Mouse (Mus musculus): ENCODE measurements at regions not wholly inside any gene's neighbourhood (a gene's known extent, or its start where the extent isn't known, plus 50 kb on each side); places are given as distances from the start of the nearest gene placed in this dataset.

DNA sequence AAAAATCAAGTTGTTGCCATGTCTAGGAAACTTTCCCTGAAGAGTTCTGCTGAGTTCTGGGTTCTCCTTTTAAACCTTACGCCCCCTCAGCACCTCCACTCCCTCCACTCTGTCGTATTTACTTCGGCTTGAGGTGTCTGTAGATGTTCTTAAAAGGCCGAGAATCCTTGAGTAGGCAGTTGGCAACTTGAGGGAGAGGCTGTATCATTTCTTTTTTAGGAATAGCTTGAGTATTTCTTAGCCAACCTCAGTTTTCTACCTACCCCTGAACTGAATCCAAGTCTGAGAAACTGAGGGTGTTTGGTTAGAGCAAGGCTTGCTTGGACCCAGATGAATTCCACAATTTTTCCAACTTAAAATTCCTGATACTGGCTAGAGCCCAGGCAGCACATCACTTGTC lies 136.8 kb upstream of the Max start:
- H3K9ac ChIP-seq (ENCODE audit: low read length): no peak overlapping the region
- ATAC-seq (no peak), DNase-seq (ENCODE audit: low spot score) (no peak)
- 92% methylated on average over 4 of the region's 4 CpGs for WGBS
- no peaks in the 10 kb centered on the region for H3K27me3 ChIP-seq (replicated peaks; ENCODE audit: control insufficient read depth, insufficient read depth, low read length)
- no peak overlapping the region for H3K27ac ChIP-seq (ENCODE audit: low read depth, low read length)
- no peaks in the 10 kb centered on the region for H3K36me3 ChIP-seq (ENCODE audit: control insufficient read depth, insufficient read depth, low read length)
- H3K4me1 ChIP-seq (ENCODE audit: control insufficient read depth, insufficient read depth, low read length): no peaks in the 10 kb centered on the region
- H3K4me3 ChIP-seq (ENCODE audit: low read depth, low read length): no peak overlapping the region
- H3K9me3 ChIP-seq (replicated peaks; ENCODE audit: control insufficient read depth, low read length): no peaks in the 10 kb centered on the region
- H3K4me2 ChIP-seq (ENCODE audit: low read length): no peak overlapping the region

DNA sequence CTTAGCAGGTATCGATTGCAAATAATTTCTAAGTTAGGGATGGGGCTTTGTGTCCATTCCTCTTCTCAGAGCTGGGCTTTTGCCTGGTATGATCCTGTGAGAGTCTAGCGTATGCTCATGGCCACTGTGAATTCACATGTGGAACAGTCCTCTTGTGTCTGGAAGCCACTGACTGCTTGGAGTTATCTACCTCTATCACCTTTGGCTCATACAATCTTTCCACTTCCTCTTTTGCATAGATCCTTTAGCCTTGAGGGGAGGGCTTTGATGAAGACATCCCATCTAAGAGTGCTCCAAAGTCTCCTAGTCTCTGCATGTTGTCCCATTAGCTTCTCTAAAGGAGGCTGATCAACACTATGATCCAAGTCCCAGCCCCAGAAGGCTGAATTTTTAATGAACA lies 135.8 kb upstream of the Max start:
- Histone ChIP-seq H3K4me1 (ENCODE audit: control insufficient read depth, insufficient read depth, low read length) (no peaks in the 10 kb centered on the region), H3K36me3 (ENCODE audit: control insufficient read depth, insufficient read depth, low read length) (no peaks in the 10 kb centered on the region), H3K4me2 (ENCODE audit: low read length) (no peak overlapping the region), H3K27ac (ENCODE audit: low read depth, low read length) (no peak overlapping the region), H3K9me3 (replicated peaks; ENCODE audit: control insufficient read depth, low read length) (no peaks in the 10 kb centered on the region), H3K4me3 (ENCODE audit: low read depth, low read length) (no peak overlapping the region), H3K9ac (ENCODE audit: low read length) (no peak overlapping the region), H3K27me3 (replicated peaks; ENCODE audit: control insufficient read depth, insufficient read depth, low read length) (no peaks in the 10 kb centered on the region)
- 96% methylated on average over 2 of the region's 2 CpGs for WGBS
- no peak for ATAC-seq
- no peak for DNase-seq (ENCODE audit: low spot score)

GRCm38 (mm10) chr12:77096461-77096860 lies 134.5 kb upstream of the Max start:
- no peak overlapping the region for H3K9ac ChIP-seq (ENCODE audit: low read length)
- H3K27ac ChIP-seq (ENCODE audit: low read depth, low read length): no peak overlapping the region
- no peaks in the 10 kb centered on the region for H3K9me3 ChIP-seq (replicated peaks; ENCODE audit: control insufficient read depth, low read length)
- no peaks in the 10 kb centered on the region for H3K4me1 ChIP-seq (ENCODE audit: control insufficient read depth, insufficient read depth, low read length)
- no peak for DNase-seq (ENCODE audit: low spot score)
- H3K36me3 ChIP-seq (ENCODE audit: control insufficient read depth, insufficient read depth, low read length): no peaks in the 10 kb centered on the region
- H3K4me2 ChIP-seq (ENCODE audit: low read length): no peak overlapping the region
- no peak overlapping the region for H3K4me3 ChIP-seq (ENCODE audit: low read depth, low read length)
- no peak for ATAC-seq
- no peaks in the 10 kb centered on the region for H3K27me3 ChIP-seq (replicated peaks; ENCODE audit: control insufficient read depth, insufficient read depth, low read length)
- WGBS: 93% methylated on average over 4 of the region's 4 CpGs

- no peak for ATAC-seq
- WGBS: 87% methylated on average over 3 of the region's 3 CpGs
- no peak overlapping the region for H3K9ac ChIP-seq (ENCODE audit: low read length)
Observed at GRCm38 (mm10) chr12:77094999-77095915, 133.3 kb upstream of the Max start.

GRCm38 (mm10) chr12:77094168-77094567 lies 132.2 kb upstream of the Max start:
- Histone ChIP-seq H3K4me2 (ENCODE audit: low read length) (no peak overlapping the region), H3K4me3 (ENCODE audit: low read depth, low read length) (no peak overlapping the region), H3K36me3 (ENCODE audit: control insufficient read depth, insufficient read depth, low read length) (no peaks in the 10 kb centered on the region), H3K27me3 (replicated peaks; ENCODE audit: control insufficient read depth, insufficient read depth, low read length) (no peaks in the 10 kb centered on the region), H3K9me3 (replicated peaks; ENCODE audit: control insufficient read depth, low read length) (no peaks in the 10 kb centered on the region), H3K27ac (ENCODE audit: low read depth, low read length) (no peak overlapping the region), H3K9ac (ENCODE audit: low read length) (no peak overlapping the region), H3K4me1 (ENCODE audit: control insufficient read depth, insufficient read depth, low read length) (no peaks in the 10 kb centered on the region)
- no peak for DNase-seq (ENCODE audit: low spot score)
- ATAC-seq: no peak
- 86% methylated on average over 7 of the region's 7 CpGs for WGBS

More at GRCm38 (mm10) chr12:77094999-77095915, 133.3 kb upstream of the Max start:
- H3K4me3 ChIP-seq (ENCODE audit: low read depth, low read length): no peak overlapping the region
- DNase-seq (ENCODE audit: low spot score): no peak
- no peaks in the 10 kb centered on the region for H3K4me1 ChIP-seq (ENCODE audit: control insufficient read depth, insufficient read depth, low read length)
- H3K27me3 ChIP-seq (replicated peaks; ENCODE audit: control insufficient read depth, insufficient read depth, low read length): no peaks in the 10 kb centered on the region
- no peak overlapping the region for H3K27ac ChIP-seq (ENCODE audit: low read depth, low read length)
- H3K36me3 ChIP-seq (ENCODE audit: control insufficient read depth, insufficient read depth, low read length): no peaks in the 10 kb centered on the region
- no peak overlapping the region for H3K4me2 ChIP-seq (ENCODE audit: low read length)
- no peaks in the 10 kb centered on the region for H3K9me3 ChIP-seq (replicated peaks; ENCODE audit: control insufficient read depth, low read length)

- peak; percentile 74 for DNase-seq (ENCODE audit: low spot score)
Observed at GRCm38 (mm10) chr12:77092741-77093140, 130.7 kb upstream of the Max start.

DNA sequence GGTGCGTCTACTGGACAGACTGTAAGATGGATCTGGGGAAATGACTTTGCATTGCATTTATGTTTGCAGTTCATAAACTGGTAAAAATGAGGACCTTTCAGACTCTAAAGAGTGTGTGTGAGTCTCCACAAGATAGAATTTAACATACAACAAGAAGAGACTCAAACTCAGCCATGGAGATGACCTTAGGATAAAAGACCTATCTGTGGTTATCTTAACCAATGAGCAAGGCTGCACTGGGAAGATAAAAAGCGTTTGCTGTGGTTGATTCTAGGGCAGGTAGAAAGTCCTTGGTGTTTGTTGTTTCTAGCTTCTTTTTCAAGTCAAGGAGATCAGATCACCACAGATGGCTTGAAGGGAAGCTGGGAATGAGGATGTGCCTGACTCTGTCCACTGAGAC lies 130.1 kb upstream of the Max start:
- no peak for ATAC-seq
- 89% methylated on average over 2 of the region's 2 CpGs for WGBS

More at GRCm38 (mm10) chr12:77092741-77093140, 130.7 kb upstream of the Max start:
- H3K9me3 ChIP-seq (replicated peaks; ENCODE audit: control insufficient read depth, low read length): no peaks in the 10 kb centered on the region
- H3K36me3 ChIP-seq (ENCODE audit: control insufficient read depth, insufficient read depth, low read length): no peaks in the 10 kb centered on the region
- H3K27ac ChIP-seq (ENCODE audit: low read depth, low read length): no peak overlapping the region
- peak; percentile 42; the same call in 1 of the 2 replicates for ATAC-seq
- H3K4me2 ChIP-seq (ENCODE audit: low read length): no peak overlapping the region
- H3K27me3 ChIP-seq (replicated peaks; ENCODE audit: control insufficient read depth, insufficient read depth, low read length): no peaks in the 10 kb centered on the region
- no peak overlapping the region for H3K4me3 ChIP-seq (ENCODE audit: low read depth, low read length)
- H3K4me1 ChIP-seq (ENCODE audit: control insufficient read depth, insufficient read depth, low read length): no peaks in the 10 kb centered on the region
- 49% methylated on average over 3 of the region's 3 CpGs for WGBS
- H3K9ac ChIP-seq (ENCODE audit: low read length): no peak overlapping the region

DNA sequence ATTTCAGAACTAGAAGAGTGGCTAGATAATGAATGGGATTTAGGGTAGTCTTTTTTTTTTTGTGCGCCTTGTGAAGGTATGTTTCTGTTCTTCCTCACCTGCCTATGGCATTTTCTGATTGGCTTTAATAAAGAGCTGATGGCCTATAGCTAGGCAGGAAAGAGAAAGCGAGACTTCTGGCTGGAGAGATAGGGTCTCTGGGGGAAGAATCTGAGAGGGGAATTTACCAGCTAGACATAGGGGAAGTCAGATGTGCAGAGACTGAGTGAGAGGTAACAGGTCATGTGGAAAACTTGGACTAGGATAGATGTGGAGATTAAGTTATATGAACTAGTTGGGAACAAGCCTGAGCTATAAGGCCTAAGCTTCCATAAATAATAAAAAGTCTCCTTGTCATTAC lies 129.7 kb upstream of the Max start:
- no peaks in the 10 kb centered on the region for H3K4me1 ChIP-seq (ENCODE audit: control insufficient read depth, insufficient read depth, low read length)
- no peak overlapping the region for H3K4me2 ChIP-seq (ENCODE audit: low read length)
- H3K9ac ChIP-seq (ENCODE audit: low read length): no peak overlapping the region
- no peak overlapping the region for H3K4me3 ChIP-seq (ENCODE audit: low read depth, low read length)
- no peak overlapping the region for H3K27ac ChIP-seq (ENCODE audit: low read depth, low read length)
- ATAC-seq (no peak), DNase-seq (ENCODE audit: low spot score) (no peak)
- WGBS: 92% methylated on average over 2 of the region's 2 CpGs
- H3K9me3 ChIP-seq (replicated peaks; ENCODE audit: control insufficient read depth, low read length): no peaks in the 10 kb centered on the region
- H3K27me3 ChIP-seq (replicated peaks; ENCODE audit: control insufficient read depth, insufficient read depth, low read length): no peaks in the 10 kb centered on the region
- H3K36me3 ChIP-seq (ENCODE audit: control insufficient read depth, insufficient read depth, low read length): no peaks in the 10 kb centered on the region

More for the DNA sequence above, 130.1 kb upstream of the Max start:
- Histone ChIP-seq H3K4me1 (ENCODE audit: control insufficient read depth, insufficient read depth, low read length) (no peaks in the 10 kb centered on the region), H3K4me3 (ENCODE audit: low read depth, low read length) (no peak overlapping the region), H3K27ac (ENCODE audit: low read depth, low read length) (no peak overlapping the region), H3K9ac (ENCODE audit: low read length) (no peak overlapping the region), H3K36me3 (ENCODE audit: control insufficient read depth, insufficient read depth, low read length) (no peaks in the 10 kb centered on the region), H3K4me2 (ENCODE audit: low read length) (no peak overlapping the region), H3K27me3 (replicated peaks; ENCODE audit: control insufficient read depth, insufficient read depth, low read length) (no peaks in the 10 kb centered on the region), H3K9me3 (replicated peaks; ENCODE audit: control insufficient read depth, low read length) (no peaks in the 10 kb centered on the region)
- DNase-seq (ENCODE audit: low spot score): no peak

DNA sequence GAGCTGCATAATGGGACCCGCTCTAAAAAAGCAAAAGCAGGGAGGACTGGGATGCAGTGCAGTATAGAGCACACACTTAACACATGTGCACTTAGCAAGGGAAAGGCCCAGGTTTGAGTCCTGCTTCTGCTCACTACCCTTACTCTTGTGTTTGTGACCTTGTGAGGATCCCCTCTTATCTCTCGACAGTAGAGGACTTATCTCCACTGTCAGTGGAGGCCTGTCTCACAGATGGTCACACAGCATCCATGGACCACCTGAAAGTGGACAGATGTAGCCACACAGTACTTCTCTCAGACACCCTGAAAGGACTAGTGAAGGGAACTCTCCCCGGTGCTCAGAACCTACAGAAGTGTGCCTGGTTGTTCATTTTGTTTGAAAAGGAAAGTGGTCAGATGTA lies 128.5 kb upstream of the Max start:
- Histone ChIP-seq H3K27ac (ENCODE audit: low read depth, low read length) (no peak overlapping the region), H3K9ac (ENCODE audit: low read length) (no peak overlapping the region), H3K4me2 (ENCODE audit: low read length) (no peak overlapping the region), H3K9me3 (replicated peaks; ENCODE audit: control insufficient read depth, low read length) (no peaks in the 10 kb centered on the region), H3K4me1 (ENCODE audit: control insufficient read depth, insufficient read depth, low read length) (no peaks in the 10 kb centered on the region), H3K36me3 (ENCODE audit: control insufficient read depth, insufficient read depth, low read length) (no peaks in the 10 kb centered on the region), H3K27me3 (replicated peaks; ENCODE audit: control insufficient read depth, insufficient read depth, low read length) (no peaks in the 10 kb centered on the region), H3K4me3 (ENCODE audit: low read depth, low read length) (no peak overlapping the region)
- DNase-seq (ENCODE audit: low spot score): no peak
- ATAC-seq: no peak
- WGBS: 83% methylated on average over 3 of the region's 3 CpGs

All from forebrain, embryonic 14.5 days (tissue).